Mouse (Mus musculus) thymus, adult 2 months (tissue): ENCODE measurements around the gene Gpr156.

ENCODE experiments used
- CTCF ChIP-seq: fragments of 200-500 bp; IDR thresholded peaks from 2 replicates; pipeline ENCODE4 v1.5.1; 2012; ENCODE audit warnings: mild to moderate bottlenecking, control low read depth, low read length, moderate library complexity, borderline replicate concordance; ENCODE audit not compliant: control insufficient read depth, poor library complexity, insufficient read depth; ENCODE audit errors: extremely low read depth
- POLR2A ChIP-seq: fragments of 200-500 bp; IDR thresholded peaks from 2 replicates; pipeline ENCODE4 v1.6.1; 2012; ENCODE audit warnings: mild to moderate bottlenecking, low read length, control low read depth, moderate library complexity; ENCODE audit not compliant: control insufficient read depth, poor library complexity, insufficient read depth; ENCODE audit errors: extremely low read depth

DNA sequence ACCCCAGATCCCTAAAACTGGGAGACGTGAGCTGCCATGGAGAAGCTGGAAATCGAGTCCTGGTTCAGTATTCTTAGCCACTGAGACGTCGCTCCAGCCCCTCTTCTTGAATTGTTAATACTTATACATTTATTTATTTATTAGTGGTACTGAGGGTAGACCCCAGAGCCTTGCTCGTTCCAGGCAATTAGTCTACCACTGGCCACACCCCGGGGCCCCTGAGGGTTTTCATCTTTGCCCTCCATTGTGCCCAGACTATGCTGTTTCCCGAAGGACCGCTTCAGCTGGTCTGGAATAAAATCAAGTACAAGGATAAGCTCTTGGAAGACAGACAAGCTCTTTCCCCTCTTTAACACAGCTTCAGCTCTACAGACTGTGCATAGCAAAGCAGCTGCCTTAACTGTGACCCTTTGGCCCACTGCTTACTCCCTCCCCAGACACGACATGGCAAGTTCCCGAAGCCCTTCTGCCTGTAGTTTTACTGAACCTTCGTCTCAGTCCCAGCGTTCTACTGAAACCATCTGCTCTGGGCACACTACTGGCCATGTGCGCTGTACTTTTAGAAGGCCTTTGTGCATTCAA is 39.1 kb downstream of the Gpr156 start:
- no peak for TF ChIP-seq POLR2A
- no peak for TF ChIP-seq CTCF
